Mouse (Mus musculus) ovary, postnatal 14 days (tissue): ENCODE measurements around the gene Agpat1.
A peak's percentile ranks its signal among the peaks of the same experiment; 100 is the strongest.

Experiments used
- DNase-seq: peaks from one replicate; pipeline ENCODE4 v3.0.0; 2022; ENCODE audit warnings: low spot score

The Agpat1 gene

GRCm38 (mm10) chr17:34654392-34654791 lies 50.3 kb downstream of the Agpat1 start:
- no peak for DNase-seq

- DNase-seq, result no peak
Measured at GRCm38 (mm10) chr17:34655160-34655559, 51.1 kb downstream of the Agpat1 start.

- DNase-seq, result peak; percentile 77
Measured at GRCm38 (mm10) chr17:34655581-34655991, 51.5 kb downstream of the Agpat1 start.

GRCm38 (mm10) chr17:34656666-34657065 lies 52.6 kb downstream of the Agpat1 start:
- no peak for DNase-seq

- DNase-seq, result no peak
Measured at GRCm38 (mm10) chr17:34657271-34657670, 53.2 kb downstream of the Agpat1 start.

- no peak for DNase-seq
Measured at GRCm38 (mm10) chr17:34658145-34658544, 54.1 kb downstream of the Agpat1 start.

- no peak for DNase-seq
Measured at GRCm38 (mm10) chr17:34658591-34658990, 54.5 kb downstream of the Agpat1 start.

GRCm38 (mm10) chr17:34659181-34659896 lies 55.3 kb downstream of the Agpat1 start:
- DNase-seq, result no peak

GRCm38 (mm10) chr17:34659897-34660214 lies 55.8 kb downstream of the Agpat1 start:
- DNase-seq, result no peak

GRCm38 (mm10) chr17:34660259-34660820 lies 56.3 kb downstream of the Agpat1 start:
- no peak for DNase-seq

GRCm38 (mm10) chr17:34661121-34661591 lies 57.1 kb downstream of the Agpat1 start:
- no peak for DNase-seq

GRCm38 (mm10) chr17:34662468-34662867 lies 58.4 kb downstream of the Agpat1 start:
- no peak for DNase-seq

GRCm38 (mm10) chr17:34662978-34663377 lies 58.9 kb downstream of the Agpat1 start:
- no peak for DNase-seq
